Mouse (Mus musculus) thymus, adult 2 months (tissue): ENCODE measurements around the gene Tgfb2.

Experiments used
- CTCF ChIP-seq: fragments of 200-500 bp; IDR thresholded peaks from 2 replicates; pipeline ENCODE4 v1.5.1; 2012; ENCODE audit warnings: mild to moderate bottlenecking, control low read depth, low read length, moderate library complexity, borderline replicate concordance; ENCODE audit not compliant: control insufficient read depth, poor library complexity, insufficient read depth; ENCODE audit errors: extremely low read depth
- POLR2A ChIP-seq: fragments of 200-500 bp; IDR thresholded peaks from 2 replicates; pipeline ENCODE4 v1.6.1; 2012; ENCODE audit warnings: mild to moderate bottlenecking, low read length, control low read depth, moderate library complexity; ENCODE audit not compliant: control insufficient read depth, poor library complexity, insufficient read depth; ENCODE audit errors: extremely low read depth

- TF ChIP-seq POLR2A = no peak
- no peak for TF ChIP-seq CTCF
Observed at GRCm38 (mm10) chr1:186698583-186699338, 7.0 kb downstream of the Tgfb2 start.
